Mouse (Mus musculus) gastrocnemius, postnatal 25 days (tissue): ENCODE data around the gene Sgta. TPM values are rescaled to one million over a fixed set of nuclear protein-coding genes. Genes with fewer than 3 reads are reported as not detected.

Source experiments
- DNase-seq: peaks from one replicate; pipeline ENCODE4 v3.0.0; 2022
- total RNA-seq, 2 experiments: library from RNA; stranded (reverse); gene quantifications; 1 replicate in 1 of 2; 2 replicates in 1 of 2; pipeline ENCODE4 v1.2.3; 2021

The Sgta gene
- total RNA-seq, 2 experiments from 2014 or later, result 82.2 to 85.2 TPM

DNA sequence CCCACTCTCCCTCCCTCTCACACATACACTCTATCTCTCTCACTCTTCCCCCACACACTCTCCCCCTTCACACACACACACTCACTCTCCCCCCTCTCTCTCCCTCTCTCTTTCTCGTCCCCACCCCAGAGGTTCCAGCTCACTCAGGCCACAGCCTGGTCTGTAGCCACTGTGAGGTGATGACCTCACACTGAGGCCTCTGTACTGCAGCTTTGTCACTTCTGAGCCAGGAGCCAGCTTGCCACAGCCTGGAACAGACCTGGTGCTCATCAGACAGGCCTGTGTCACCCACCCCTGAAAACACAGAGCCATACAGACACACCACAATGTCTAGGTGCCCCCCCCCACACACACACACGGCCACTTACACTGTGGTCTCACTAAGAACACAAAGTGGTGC lies 39.8 kb downstream of the Sgta start:
- no peak for DNase-seq

GRCm38 (mm10) chr10:81019687-81020086 lies 40.3 kb downstream of the Sgta start:
- DNase-seq, result no peak

- DNase-seq, result no peak
Measured at GRCm38 (mm10) chr10:81018326-81018725, 41.7 kb downstream of the Sgta start.

GRCm38 (mm10) chr10:81016645-81017044 lies 43.3 kb downstream of the Sgta start:
- no peak for DNase-seq

- no peak for DNase-seq
Measured at GRCm38 (mm10) chr10:81015666-81016065, 44.3 kb downstream of the Sgta start.

GRCm38 (mm10) chr10:81014393-81015384 lies 45.3 kb downstream of the Sgta start, which contains the start of gene Gng7:
Gng7 (minus strand) TSS chr10:81014945.
- DNase-seq, result peak; percentile 94

GRCm38 (mm10) chr10:81010851-81011250 lies 49.1 kb downstream of the Sgta start:
- DNase-seq, result no peak

GRCm38 (mm10) chr10:81007240-81007639 lies 52.7 kb downstream of the Sgta start:
- DNase-seq, result no peak

DNA sequence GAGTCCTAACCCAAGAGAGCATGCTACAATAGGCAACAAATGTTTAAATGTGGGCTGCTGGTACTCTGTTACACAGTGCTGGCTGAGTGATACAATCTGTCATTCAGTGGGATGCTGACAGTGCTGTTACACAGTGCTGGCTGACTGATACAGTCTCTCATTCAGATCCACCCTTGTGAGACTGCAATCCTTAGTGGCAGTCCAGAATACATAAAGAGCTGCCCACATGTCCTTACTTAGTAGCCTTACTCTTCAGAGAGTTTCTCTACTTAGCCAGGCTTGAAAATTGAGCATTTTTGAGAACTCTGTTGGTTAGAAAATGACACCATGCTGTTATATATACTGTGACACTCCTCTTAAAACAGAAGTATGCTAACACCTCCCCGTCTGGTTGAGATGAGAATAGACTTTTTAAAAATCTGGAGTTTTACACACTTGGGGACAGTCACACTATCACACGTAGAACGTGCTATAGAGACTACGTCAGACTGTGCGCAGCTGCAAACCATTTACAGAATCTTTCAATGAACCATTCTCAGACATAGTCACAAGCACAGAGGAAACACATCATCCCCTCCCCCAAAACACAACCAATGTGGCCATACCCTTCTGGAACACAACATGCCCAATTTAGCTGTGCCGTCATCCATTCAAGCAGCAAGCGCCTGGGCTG lies 53.8 kb downstream of the Sgta start:
- no peak for DNase-seq

- DNase-seq, result no peak
Measured at GRCm38 (mm10) chr10:81001161-81001560, 58.8 kb downstream of the Sgta start.

DNA sequence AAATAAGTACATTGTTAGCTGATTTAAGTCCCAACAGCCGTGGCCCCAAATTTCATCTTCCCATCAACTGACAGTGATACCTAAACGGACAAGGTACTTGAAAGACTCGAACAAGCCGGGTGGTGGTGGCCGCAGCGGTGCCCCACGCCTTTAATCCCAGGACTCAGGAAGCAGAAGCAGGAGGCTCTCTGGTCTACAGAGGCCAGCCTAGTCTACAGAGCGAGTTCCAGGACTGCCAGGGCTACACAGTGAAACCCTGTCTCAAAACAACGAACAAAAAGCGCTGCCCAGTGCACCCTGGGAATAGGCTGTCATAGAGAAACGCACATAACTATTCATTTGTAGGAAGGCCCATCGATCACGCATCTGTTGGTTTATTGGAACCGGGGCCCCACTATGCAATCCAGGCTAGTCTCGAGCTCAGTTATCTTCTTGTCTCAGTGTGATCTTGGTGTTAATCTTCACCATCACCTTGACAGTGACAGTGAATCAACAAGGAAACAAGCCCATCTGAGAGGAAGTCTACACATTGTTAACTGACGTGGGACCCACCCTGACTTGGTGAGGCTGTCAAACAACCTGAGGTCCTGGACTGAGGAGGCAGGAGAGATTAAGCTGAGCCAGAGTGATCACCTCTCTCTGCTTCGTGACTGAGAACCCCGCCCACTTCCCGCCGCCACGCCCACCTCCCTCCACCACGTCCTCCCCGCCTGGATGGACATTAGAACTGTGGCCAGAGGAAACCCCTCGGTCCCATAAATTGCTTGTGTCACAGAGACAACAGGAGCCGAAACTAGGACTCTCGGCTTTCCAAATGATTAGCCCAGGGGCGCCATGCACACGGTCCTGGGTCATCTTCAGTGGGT lies 59.6 kb downstream of the Sgta start:
- no peak for DNase-seq

DNA sequence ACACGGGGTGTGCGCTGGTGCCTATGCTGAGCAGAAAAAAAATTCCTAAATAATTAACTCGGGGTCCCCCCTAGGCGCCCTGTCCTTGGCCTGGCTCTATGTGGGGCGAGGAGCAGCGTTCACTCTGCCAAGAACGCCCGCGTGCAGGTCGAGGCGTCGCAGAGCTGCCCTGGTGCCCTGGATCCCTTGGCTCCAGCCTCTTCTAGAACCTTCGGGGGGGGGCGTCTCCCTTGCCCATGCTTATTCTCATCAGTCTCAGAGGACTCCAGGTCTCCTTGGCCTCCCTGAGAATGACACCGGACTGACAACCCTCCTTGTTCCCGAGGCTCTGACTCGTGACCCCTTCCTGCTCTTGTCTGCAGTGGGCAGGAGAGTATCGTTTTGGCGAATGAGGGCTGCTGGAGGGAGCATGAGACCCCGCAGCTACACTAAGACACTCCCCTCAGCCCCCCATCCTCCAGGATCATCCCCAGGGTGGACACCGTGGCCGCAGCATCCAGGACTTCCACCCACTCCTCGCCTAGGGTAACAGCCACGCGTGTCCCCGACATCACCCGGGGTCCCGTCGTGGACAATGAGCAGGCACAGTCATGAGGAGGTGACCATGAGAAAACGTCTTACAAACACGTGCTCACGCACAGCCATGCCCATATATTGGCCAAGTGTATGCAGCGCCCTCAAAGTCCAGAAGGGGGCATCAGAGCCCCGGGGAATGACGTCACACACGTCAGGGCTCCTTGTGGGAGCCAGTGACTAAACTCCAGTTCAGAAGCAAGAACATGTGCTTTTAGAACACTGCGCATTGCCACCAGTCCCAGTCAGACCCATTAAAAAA lies 60.4 kb downstream of the Sgta start:
- peak; percentile 74 for DNase-seq

- no peak for DNase-seq
Measured at GRCm38 (mm10) chr10:80998778-80999177, 61.2 kb downstream of the Sgta start.

- DNase-seq, result no peak
Measured at GRCm38 (mm10) chr10:80998021-80998420, 62.0 kb downstream of the Sgta start.

GRCm38 (mm10) chr10:80997332-80997731 lies 62.6 kb downstream of the Sgta start:
- DNase-seq, result no peak

- no peak for DNase-seq
Measured at GRCm38 (mm10) chr10:80996501-80996900, 63.5 kb downstream of the Sgta start.

GRCm38 (mm10) chr10:80995091-80995632 lies 64.8 kb downstream of the Sgta start:
- DNase-seq, result peak; percentile 60

DNA sequence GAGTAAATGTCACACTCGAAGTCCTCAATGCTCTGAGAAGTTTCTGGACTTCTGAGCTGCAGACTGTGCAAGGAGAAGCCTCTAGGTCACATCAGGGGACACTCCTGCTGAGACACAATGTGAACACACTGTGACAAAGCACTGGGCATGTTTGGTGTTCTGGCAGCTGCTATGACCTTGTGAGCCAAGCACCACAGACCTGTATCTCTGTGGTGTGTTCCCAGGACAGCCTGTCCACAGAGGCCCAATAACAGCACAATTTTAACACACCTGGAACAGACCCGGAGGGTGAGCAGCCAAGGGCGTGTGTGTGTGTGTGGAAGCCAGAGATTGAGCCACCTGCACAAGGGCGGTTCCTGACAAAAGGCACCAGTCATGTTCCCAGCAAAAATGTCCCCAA lies 65.4 kb downstream of the Sgta start:
- no peak for DNase-seq
